Comparison of ENCODE assay signal across 9 mouse cellular contexts in the genomic region with DNA sequence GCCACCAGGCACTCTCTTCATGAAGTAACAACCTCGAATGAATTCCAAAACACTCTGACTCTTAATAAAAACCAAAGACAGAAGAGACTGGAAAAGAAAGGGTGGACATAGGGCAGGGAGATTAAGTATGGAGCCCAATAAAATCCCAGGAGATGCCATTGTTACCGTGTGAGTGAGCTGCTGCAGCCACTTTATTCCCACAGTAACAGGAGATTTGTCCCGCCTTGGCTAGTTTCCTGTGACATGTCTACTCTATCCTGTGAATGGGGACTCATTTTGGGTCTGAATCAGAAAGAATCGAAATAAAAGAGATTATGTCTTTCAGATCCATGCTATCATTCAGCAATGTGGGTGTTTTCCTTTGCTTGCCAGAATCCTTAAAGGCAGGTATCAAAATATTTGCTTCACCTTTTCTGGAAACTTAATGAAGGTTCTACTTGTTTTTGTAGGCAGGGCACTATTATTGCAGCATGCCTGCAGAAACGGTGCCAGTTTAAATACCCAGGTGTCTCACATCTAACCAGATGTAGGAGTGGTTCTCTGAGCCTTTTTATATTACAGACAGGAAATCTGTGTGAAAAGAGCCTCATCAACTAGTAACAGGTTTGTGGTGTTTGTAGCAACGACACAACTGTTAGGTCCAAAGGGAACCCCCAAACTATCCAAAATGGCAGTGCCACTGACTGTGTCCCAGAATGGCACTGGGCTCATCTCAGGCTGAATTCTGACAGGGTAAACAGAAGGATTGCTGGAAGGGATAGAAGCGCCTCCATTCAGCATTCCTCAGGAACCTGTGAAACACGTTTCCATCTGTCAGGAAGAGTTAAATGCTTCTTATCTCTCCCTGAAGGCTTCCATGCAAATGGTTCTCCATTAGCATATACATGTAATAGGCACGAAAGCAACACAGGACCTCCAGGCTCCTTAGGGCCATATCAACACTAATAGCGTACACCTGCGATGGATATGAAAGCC. TPM values are rescaled to one million over a fixed set of nuclear protein-coding genes. Genes with fewer than 3 reads are reported as not detected.
DNase-seq lines count a peak whose midpoint lies in the region; ATAC-seq and TF ChIP-seq lines count a peak whose summit lies in the region.
"Had no signal": no experiment of that assay in that cellular context is flagged by ENCODE, and none has a peak within 500 bp of the region (broad histone marks: within the 10 kb centered on the region; RNA-seq: fewer than 3 reads in every experiment).

No protein-coding gene starts in this region.

- DNase-seq in forebrain, embryonic 10.5 days (ENCODE audit: extremely low spot score, low spot score) = no peak
- DNase-seq in forebrain, embryonic 11.5 days (ENCODE audit: low spot score) = no peak
- no peak for DNase-seq in urinary bladder, postnatal 36 days (ENCODE audit: low spot score in 2 of 2)
- DNase-seq in frontal cortex, postnatal 10 days (ENCODE audit: low spot score in 2 of 2) = no peak
- DNase-seq: kidney, postnatal 25 days had no signal

- peaks cover 52% of the 10 kb centered on the region for H3K4me1 ChIP-seq in forebrain, embryonic 10.5 days
- H3K4me1 ChIP-seq in forebrain, embryonic 11.5 days (replicated peaks; ENCODE audit: control insufficient read depth, insufficient read depth, low read length) = peaks cover 10% of the 10 kb centered on the region; the same call in 1 of the 2 replicates
- H3K4me1 ChIP-seq in megakaryocyte, embryonic 14.5 days = peaks cover 42% of the 10 kb centered on the region
- H3K4me1 ChIP-seq in small intestine, adult 2 months (ENCODE audit: control insufficient read depth, insufficient read depth, insufficient read length, low read length) = peaks cover 14% of the 10 kb centered on the region

- no peak for TF ChIP-seq CTCF in small intestine, adult 2 months (IDR thresholded peaks at IDR 0.05; ENCODE audit: extremely low read depth, insufficient read length, insufficient replicate concordance, low read depth, low read length)

- no peak overlapping the region for H3K4me2 ChIP-seq in forebrain, embryonic 11.5 days (ENCODE audit: low read depth, low read length, severe bottlenecking)

- no peak overlapping the region for H3K4me3 ChIP-seq in forebrain, embryonic 10.5 days
- H3K4me3 ChIP-seq in forebrain, embryonic 11.5 days (ENCODE audit: low read depth, low read length) = no peak overlapping the region
- peak overlapping the region; percentile 75 for H3K4me3 ChIP-seq in megakaryocyte, embryonic 14.5 days (replicated peaks)
- no peak overlapping the region for H3K4me3 ChIP-seq in small intestine, adult 2 months (ENCODE audit: low read depth, low read length)

- no peaks in the 10 kb centered on the region for H3K36me3 ChIP-seq in forebrain, embryonic 10.5 days (replicated peaks)
- no peaks in the 10 kb centered on the region for H3K36me3 ChIP-seq in forebrain, embryonic 11.5 days (ENCODE audit: control insufficient read depth, insufficient read depth, low read length)
- H3K36me3 ChIP-seq in megakaryocyte, embryonic 14.5 days (replicated peaks; ENCODE audit: low read length) = peaks cover 2% of the 10 kb centered on the region
- no peaks in the 10 kb centered on the region for H3K36me3 ChIP-seq in small intestine, adult 2 months (ENCODE audit: control insufficient read depth, insufficient read depth, low read length)

- 68% methylated on average over 11 of the region's 11 CpGs for WGBS in forebrain, embryonic 10.5 days
- WGBS in forebrain, embryonic 11.5 days = 59% methylated on average over 11 of the region's 11 CpGs
- 57% methylated on average over 11 of the region's 11 CpGs for WGBS in small intestine, adult 2 months

- no peaks in the 10 kb centered on the region; the same call in 1 of the 2 replicates for H3K9me3 ChIP-seq in forebrain, embryonic 10.5 days
- no peaks in the 10 kb centered on the region for H3K9me3 ChIP-seq in forebrain, embryonic 11.5 days (ENCODE audit: control insufficient read depth, low read length)
- peaks cover 4% of the 10 kb centered on the region; the same call in 1 of the 2 replicates for H3K9me3 ChIP-seq in megakaryocyte, embryonic 14.5 days

- ATAC-seq in forebrain, embryonic 11.5 days (replicated peaks; ENCODE audit: low FRiP score) = no peak
- ATAC-seq in megakaryocyte, adult 5-6 weeks (ENCODE audit: poor library complexity, severe bottlenecking) = no peak
- ATAC-seq in inflammation-experienced regulatory T-cells, adult 6 months = peak; percentile 21

- no peak overlapping the region for H3K9ac ChIP-seq in forebrain, embryonic 11.5 days (ENCODE audit: low read length)

- H3K27ac ChIP-seq in forebrain, embryonic 10.5 days = peak overlapping the region; percentile 86
- no peak overlapping the region for H3K27ac ChIP-seq in forebrain, embryonic 11.5 days (ENCODE audit: low read depth, low read length)
- H3K27ac ChIP-seq in small intestine, adult 2 months (ENCODE audit: insufficient read depth, low read depth, low read length) = peak overlapping the region; percentile 73; the same call in 1 of the 2 replicates

- no peaks in the 10 kb centered on the region for H3K27me3 ChIP-seq in forebrain, embryonic 10.5 days (ENCODE audit: poor library complexity, severe bottlenecking)
- no peaks in the 10 kb centered on the region for H3K27me3 ChIP-seq in forebrain, embryonic 11.5 days (ENCODE audit: control insufficient read depth, insufficient read depth, low read length)
- H3K27me3 ChIP-seq in megakaryocyte, embryonic 14.5 days (replicated peaks) = no peaks in the 10 kb centered on the region
- no peaks in the 10 kb centered on the region for H3K27me3 ChIP-seq in small intestine, adult 2 months (ENCODE audit: control insufficient read depth, insufficient read depth, low read length)

- no peak for TF ChIP-seq POLR2A in small intestine, adult 2 months (IDR thresholded peaks at IDR 0.05; ENCODE audit: low read depth, low read length)

RNA-seq across cellular contexts. Expression of a gene that starts 55.5 kb away (rescaled TPM):
- 45.1 and 45.7 TPM in 2 replicates for polyA plus RNA-seq in forebrain, embryonic 10.5 days (2016; fragmentation: Nextera tagmentation; extraction: Ambion mirVana)
- polyA plus RNA-seq in forebrain, embryonic 11.5 days (2014; fragmentation: Nextera tagmentation; extraction: Ambion mirVana) = 61.0 and 66.1 TPM in 2 replicates
- 3.1 and 38.7 TPM in 2 replicates for polyA plus RNA-seq in megakaryocyte, embryonic 14.5 days (2012; ENCODE audit: insufficient read depth, low replicate concordance)
- 51.4 and 54.4 TPM in 2 replicates for total RNA-seq in megakaryocyte, adult 5-6 weeks (2015)
- total RNA-seq in megakaryocyte, adult 5-6 weeks (2017) = 88.6 and 119 TPM in 2 replicates
- polyA plus RNA-seq in inflammation-experienced regulatory T-cells, adult 6 months (2017; shearing (Covaris generic)) = 100 to 1,000 TPM; 120 to 258 (median 210) TPM
- polyA plus RNA-seq in small intestine, adult 2 months (2012; rRNA removed) = 12.3 and 28.0 TPM in 2 replicates
